Mouse (Mus musculus) erythroblast, adult 5-6 weeks (primary cell): ENCODE data around the gene Sipa1l1. TPM values are rescaled to one million over a fixed set of nuclear protein-coding genes. Genes with fewer than 3 reads are reported as not detected.

Experiments used
- ATAC-seq: replicated peaks from 2 replicates; pipeline ENCODE4 v1.8.0; 2016; ENCODE audit warnings: moderate number of reproducible peaks, mild to moderate bottlenecking, moderate TSS enrichment, inconsistent platforms; ENCODE audit not compliant: poor library complexity, low FRiP score, severe bottlenecking
- total RNA-seq, 2 experiments: library from RNA; stranded (forward) in 1 of 2; stranded (reverse) in 1 of 2; fragments of 150-400 nt in 1 of 2; fragments of 200-764, 138-1000 nt in 1 of 2; gene quantifications; 2 replicates each; pipeline versions ENCODE4 v1.2.3 to v1.2.4; 2015 to 2017; ENCODE audit warnings: low replicate concordance in 2 of 2

The Sipa1l1 gene
- total RNA-seq, 2 experiments from 2014 or later = 5.4 to 6.5 TPM

DNA sequence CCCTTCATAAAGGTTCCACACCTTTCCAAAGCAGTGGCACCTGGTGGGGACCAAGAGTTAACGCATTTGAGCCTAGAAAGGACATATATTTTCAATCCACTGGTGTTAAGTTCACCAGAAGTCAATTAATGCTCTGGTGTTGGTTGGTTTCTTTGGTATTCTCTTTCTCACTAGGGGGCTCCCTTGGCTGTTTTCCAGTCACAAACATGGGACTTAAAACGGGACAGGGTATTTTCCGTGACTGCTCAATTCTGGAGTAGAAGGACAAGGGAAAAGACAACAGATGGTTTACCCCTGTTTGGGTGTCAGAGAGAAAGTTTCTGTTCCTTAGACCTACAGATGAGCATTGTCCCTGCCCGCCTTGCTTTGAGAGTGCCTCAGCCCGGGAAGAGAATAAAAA lies 105.5 kb downstream of the Sipa1l1 start:
- no peak for ATAC-seq

GRCm38 (mm10) chr12:82275767-82276166 lies 106.6 kb downstream of the Sipa1l1 start:
- ATAC-seq = no peak

GRCm38 (mm10) chr12:82276591-82276990 lies 107.5 kb downstream of the Sipa1l1 start:
- ATAC-seq = no peak

DNA sequence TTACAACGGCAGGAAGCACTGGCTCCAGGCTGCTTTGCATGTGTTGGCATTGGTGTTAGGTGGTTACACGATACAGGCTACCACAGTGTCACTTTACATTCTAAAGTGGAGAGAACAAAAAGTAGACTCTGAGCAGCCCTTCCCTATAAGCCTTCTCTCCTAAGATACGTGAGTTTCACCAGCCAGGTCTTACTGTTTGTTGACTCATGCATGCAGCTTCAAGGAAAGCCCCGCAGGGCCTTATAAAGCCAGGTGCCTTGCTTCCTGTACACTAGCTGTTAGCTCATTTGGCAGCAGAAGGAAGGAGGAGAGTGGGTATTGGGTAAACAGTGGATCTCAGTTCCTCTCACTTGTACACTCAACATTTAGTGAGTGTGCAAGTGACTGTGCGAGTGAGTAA lies 115.5 kb downstream of the Sipa1l1 start:
- ATAC-seq = no peak

- no peak for ATAC-seq
These were observed 115.9 kb downstream of the Sipa1l1 start for GRCm38 (mm10) chr12:82285018-82285417.

DNA sequence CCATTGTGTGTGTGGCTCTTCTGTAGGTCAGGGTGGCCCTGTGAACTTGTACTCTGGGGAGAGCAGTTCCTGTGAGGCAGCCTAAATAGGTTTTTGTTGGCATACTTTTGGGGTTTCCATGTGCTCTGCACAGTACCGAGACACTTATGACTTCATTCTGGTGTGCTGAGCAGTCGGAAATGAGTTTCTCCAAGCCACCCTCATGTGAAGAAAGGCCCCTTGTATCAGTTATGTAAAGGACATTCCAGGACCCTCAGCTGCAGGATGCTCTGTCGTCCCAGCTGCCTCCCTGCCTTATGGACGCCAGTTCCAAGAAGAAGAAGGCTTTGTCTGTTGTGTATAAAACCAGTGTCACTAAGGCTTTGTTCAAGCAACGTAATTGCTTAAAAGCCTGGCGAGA lies 116.9 kb downstream of the Sipa1l1 start:
- no peak for ATAC-seq

- ATAC-seq = no peak
These were observed 117.7 kb downstream of the Sipa1l1 start for GRCm38 (mm10) chr12:82286804-82287203.

- ATAC-seq = no peak
These were observed 124.6 kb downstream of the Sipa1l1 start for GRCm38 (mm10) chr12:82293545-82294247.

DNA sequence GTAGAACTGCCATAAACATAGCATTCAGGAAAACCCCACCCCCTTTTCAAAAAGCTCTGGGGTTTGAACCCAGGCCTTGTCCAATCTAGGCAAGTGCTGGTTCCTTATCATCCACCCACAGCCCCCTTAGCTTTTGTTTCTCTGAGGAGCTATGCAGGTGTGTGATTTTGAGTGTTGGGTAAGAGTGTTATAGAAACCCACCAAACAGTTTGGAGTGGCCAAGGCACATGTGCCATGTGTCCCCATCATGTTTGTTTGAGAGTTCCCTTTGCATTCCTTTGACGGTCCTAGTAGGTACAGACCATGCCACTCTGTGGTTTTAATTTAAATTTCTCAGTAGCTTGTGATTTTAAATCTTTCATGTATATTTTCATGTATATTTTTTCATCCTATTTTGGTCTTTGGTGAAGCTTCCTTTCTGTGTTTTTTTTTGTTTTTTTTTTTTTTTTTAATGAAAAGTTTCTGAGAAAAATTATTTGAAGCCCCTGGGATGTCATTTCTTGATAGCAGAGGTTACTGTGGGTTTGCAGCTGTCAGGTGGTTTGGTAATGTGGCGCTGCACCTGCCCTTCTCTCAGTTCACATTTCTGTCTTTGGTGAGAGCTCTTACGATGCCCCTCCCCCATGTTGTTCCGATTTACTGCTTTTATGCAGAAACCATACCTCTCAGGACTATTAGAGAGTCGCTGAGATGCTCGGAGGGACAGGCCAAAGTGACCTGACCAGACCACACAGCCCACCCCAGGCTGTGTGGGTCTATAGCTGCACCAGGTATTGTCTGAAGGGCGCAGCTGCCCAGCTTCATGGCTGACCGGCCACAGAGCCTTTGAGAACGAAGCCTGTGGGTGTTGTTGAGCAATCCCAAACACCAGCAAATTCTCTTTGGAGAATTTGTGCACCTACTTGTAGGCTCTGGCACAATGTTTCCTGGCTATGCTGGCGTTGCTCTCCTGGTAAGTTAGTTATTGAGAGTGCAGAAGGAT lies 126.1 kb downstream of the Sipa1l1 start:
- ATAC-seq = no peak

GRCm38 (mm10) chr12:82296276-82296675 lies 127.2 kb downstream of the Sipa1l1 start:
- ATAC-seq = no peak

GRCm38 (mm10) chr12:82297196-82297595 lies 128.1 kb downstream of the Sipa1l1 start:
- no peak for ATAC-seq

DNA sequence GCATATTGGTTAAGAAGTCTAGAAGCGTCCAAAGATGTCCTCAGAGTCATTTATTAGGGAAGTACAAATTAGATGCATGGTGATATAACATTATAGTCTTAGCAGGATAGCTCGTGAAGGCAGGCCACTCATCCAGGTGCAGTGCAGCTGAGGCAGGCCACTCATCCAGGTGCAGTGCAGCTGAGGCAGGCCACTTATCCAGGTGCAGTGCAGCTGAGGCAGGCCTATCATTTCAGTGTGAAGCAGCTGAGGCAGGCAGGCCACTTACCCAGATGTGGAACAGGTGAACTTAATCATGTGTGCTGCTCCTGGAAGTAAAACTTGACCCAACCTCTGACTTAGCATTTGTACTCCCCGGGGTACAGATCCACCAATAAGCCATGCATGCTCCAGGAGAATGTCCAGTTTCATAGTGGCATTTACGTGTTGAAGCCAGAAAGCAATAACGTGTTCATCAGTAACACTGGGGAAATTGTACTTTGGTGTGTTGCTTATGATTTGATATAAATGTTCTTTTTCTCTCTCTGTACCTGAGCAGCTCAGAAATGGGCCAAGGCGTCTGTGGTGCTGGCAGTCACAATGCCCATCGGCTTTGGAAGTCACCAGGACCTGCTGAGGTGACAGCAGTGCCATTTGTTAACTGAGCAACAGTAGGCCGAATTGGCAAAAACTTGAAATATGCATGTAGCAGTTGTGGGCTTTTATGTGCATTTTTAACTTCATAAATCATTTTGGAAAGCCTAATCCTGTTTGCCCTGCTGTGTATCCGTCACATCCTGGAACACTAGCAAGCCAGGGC lies 129.7 kb downstream of the Sipa1l1 start:
- no peak for ATAC-seq

DNA sequence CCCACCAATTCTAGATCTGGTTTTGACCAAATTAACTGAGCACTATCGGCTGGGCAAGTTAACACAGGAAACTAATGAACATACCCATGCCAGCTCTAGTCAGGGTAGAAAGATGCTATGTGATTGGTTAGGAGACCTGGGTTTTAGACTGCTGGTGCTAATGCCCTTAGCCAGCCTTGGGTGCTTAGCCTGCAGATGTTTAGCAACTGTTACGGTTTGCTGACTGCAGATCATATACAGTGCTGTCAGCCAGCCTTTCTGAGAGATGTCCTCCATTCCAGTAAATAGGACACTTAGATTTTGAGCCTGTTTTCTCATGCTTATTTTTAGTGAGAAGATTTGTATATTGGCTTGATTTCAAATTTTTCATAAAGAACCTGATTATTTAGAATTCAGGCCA lies 135.0 kb downstream of the Sipa1l1 start:
- no peak for ATAC-seq

DNA sequence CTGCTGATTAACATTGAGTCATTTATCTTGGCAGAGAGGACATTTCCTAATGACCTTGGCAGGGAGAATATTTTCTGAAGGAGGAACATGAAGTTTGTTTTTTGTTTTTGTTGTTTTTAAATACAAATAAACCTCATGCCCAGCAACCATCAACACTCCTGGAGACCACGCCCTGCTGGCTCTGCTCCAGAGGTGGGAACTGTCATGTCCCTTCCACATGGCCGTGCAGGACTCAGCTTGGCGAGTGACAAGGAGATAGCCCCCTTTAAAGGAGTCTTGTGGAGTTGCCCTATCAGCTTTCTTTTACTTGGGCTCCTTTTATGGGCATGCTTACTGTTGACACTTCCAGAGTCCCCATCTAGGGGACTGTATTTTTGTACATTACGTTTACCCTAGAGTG lies 136.9 kb downstream of the Sipa1l1 start:
- no peak for ATAC-seq

DNA sequence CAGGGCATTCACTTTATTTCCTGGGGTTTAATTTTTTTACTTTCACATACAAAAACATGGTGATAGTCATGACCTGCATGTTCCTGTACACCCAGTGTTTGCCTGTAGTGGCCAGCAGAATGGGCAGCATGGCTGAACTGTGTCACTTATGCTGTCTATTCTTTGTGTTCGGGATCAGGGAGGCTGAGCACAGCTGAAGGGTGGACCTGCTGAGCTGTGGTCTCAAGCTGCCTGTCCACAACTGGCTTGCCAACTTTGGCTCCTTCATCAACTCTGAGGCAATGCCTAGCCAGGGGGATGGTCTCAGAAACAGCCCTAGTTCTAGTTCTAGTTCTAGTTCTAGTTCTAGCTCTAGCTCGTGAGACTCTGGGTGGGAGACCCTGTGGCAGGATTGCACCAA lies 142.5 kb downstream of the Sipa1l1 start:
- ATAC-seq = no peak

DNA sequence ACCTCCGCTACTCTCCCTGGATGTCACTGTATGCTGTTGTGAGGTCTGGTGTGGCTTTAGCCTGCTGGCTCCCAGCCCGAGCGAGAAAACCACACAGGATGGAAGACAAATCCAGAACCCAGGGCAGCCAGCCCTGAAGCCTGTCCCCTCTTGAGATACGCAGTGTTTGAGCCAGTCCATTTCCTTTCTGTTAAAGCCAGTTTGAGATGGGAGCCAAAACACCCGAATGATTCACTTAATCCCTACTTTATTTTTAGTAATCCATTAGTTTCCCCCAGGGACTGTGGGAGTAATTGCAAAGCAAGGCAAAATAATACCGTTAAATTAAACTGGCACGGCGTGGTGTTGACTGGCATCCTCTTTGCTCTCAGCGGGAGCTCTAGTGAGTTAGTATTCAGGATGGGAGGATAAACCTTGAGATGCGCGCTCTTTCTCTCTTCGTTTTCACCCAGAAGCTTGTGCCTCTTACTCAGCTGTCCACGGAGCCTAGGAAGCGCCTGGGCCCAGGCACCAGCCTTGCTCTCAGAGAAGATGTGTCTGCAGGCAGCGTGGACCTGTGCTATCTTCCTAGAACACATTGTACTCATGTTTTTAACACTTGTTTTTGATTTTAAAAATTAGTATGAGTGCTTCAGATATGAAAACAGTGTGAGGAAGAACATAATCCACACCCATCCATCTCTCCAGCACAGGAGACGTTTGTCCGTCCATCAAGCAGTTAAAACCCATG lies 143.1 kb downstream of the Sipa1l1 start:
- ATAC-seq = no peak

DNA sequence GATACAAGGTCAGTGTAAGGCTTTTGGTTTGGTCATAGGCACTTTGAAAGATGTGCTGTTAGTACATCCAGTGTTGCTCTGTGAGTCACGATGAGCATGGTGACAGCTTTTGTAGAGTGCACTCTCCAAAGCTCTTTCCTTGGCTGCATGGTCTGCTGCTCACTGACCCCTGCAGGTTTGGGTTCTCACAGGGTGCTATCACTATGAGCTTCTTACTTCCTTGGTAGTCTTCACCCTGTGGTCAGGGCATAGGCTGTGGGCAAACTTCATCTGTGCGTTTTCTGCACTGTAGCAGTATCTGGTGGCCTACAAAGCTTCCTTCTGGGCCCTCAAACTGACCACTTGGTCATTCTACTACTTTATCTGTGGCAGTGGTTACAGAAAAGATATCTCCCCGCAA lies 144.0 kb downstream of the Sipa1l1 start:
- no peak for ATAC-seq

DNA sequence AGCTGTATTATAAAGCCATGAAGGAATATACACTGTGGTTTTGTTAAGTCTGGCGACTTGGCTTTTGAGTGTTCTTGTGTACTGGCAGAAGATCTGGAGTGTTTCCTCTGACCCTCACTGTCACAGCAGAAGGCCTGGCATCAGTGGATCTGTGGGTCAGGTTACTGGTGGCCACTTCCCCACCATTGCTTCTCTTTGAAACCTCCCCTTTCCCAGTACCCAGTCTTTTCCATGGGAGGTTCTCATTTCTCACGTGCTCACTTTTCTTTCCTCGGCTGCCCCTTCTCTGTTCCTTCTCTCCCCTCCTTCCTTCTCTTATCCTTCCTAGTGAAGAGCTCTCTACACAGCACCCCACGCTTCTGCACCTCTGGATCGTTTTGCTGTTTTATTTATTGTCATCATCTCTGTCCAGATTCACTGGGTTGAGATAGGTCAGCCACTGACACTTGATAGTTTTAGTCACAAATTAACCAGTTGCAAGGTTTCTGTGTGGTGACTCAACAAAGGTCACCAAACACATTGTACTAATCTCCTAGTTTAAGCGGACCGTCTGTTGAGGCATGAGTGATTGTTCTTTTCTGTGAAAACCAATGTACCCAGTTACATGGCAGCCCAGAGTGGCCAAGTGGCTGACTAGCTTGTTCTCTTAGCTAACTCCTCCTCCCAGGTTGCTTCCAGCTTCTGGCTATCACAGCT lies 150.5 kb downstream of the Sipa1l1 start:
- ATAC-seq = no peak

- ATAC-seq = no peak
These were observed 151.1 kb downstream of the Sipa1l1 start for GRCm38 (mm10) chr12:82320204-82320603.
